Mouse (Mus musculus) testis, adult 2 months (tissue): ENCODE results near the gene Tmem87b. TPM values are rescaled to one million over a fixed set of nuclear protein-coding genes. Genes with fewer than 3 reads are reported as not detected.

Experiments used
- H3K27ac ChIP-seq: fragments of 200-500 bp; 2 replicates; pipeline ENCODE4 v1.5.1; 2012; ENCODE audit warnings: low read depth, low read length; ENCODE audit not compliant: control insufficient read depth, insufficient read depth
- H3K27me3 ChIP-seq: fragments of 200-500 bp; 2 replicates; pipeline ENCODE4 v1.6.1; 2012; ENCODE audit warnings: mild to moderate bottlenecking, low read length, moderate library complexity; ENCODE audit not compliant: control insufficient read depth, insufficient read depth
- H3K36me3 ChIP-seq: fragments of 200-500 bp; 2 replicates; pipeline ENCODE4 v1.6.1; 2012; ENCODE audit warnings: mild to moderate bottlenecking, low read length; ENCODE audit not compliant: control insufficient read depth, insufficient read depth
- H3K4me1 ChIP-seq: fragments of 200-500 bp; 2 replicates; pipeline ENCODE4 v1.6.1; 2012; ENCODE audit warnings: low read length; ENCODE audit not compliant: control insufficient read depth, insufficient read depth
- H3K4me3 ChIP-seq: fragments of 200-500 bp; 2 replicates; pipeline ENCODE4 v1.5.1; 2012; ENCODE audit warnings: low read depth, mild to moderate bottlenecking, low read length, moderate library complexity, mixed read lengths; ENCODE audit not compliant: control insufficient read depth
- CTCF ChIP-seq: fragments of 200-500 bp; IDR thresholded peaks from 2 replicates; pipeline ENCODE4 v1.5.1; 2012; ENCODE audit warnings: low read depth, mild to moderate bottlenecking, inconsistent platforms, low read length, moderate library complexity; ENCODE audit not compliant: control insufficient read depth, insufficient read depth, insufficient replicate concordance
- POLR2A ChIP-seq: fragments of 200-500 bp; IDR thresholded peaks from 2 replicates; pipeline ENCODE4 v1.6.1; 2012; ENCODE audit warnings: low read depth, mild to moderate bottlenecking, inconsistent platforms, low read length, moderate library complexity; ENCODE audit not compliant: control insufficient read depth
- polyA plus RNA-seq: library from polyadenylated mRNA; depleted of rRNA; stranded (reverse); fragments of >200 nt; gene quantifications from 2 replicates; pipeline ENCODE4 v1.2.3, GENCODE M21; 2012; rRNA removed

The Tmem87b gene
- 5.2 and 6.5 TPM in 2 replicates for polyA plus RNA-seq

DNA sequence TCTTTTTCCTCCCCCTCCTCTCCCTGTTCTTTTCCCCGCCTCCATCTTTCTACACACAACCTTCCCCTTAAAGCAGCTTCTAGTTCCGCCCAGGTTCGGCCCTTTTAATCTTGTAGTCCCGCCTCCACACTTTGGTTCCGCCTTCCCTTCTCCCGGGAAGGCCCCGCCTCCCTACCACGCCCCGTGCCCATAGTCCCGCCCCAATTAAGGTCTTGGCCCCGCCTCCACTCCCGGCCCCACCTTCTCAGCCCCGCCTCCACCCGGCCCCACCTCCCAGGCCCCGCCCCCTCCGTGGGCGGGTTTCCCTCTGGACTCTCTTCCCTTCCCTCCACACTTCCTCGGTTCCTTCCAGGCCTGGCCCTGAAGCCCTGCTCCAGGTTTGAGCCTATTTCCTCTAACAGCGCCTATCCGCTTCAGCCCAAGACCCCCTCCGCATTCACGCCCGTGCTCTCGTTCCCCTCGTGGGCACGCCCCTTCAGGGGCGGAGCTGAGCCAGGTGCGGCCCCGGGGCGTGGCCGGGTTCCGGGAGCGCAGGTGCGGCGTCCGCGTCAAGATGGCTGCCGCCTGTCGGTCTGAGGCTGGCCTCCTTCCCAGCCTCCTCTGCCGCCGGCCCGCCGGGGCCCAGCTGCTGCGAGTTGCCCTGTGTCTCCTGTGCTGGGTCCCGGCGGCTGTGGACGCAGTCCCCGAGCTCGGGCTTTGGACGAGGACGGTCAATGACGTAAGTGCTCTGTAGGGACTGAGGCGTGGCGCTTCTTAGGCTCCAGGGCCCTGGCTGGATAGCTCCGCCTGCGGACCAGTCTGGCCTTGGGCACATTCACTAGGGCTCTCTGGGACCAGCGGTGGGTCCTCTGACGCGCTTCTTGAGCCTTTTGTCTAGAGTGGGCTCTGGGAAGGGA is at the start of gene Tmem87b:
Tmem87b (plus strand) TSS at position 333 of the 896 bp plus-strand sequence.
- Histone ChIP-seq H3K27ac (peak within 1 kb of the TSS; percentile 84), H3K4me3 (peak within 1 kb of the TSS; percentile 91), H3K4me1 (peaks cover 2% of the 10 kb centered on the region; the same call in 1 of the 2 replicates), H3K27me3 (no peaks in the 10 kb centered on the region), H3K36me3 (no peaks in the 10 kb centered on the region)
- TF ChIP-seq POLR2A = peak; percentile 92
- no peak for TF ChIP-seq CTCF

DNA sequence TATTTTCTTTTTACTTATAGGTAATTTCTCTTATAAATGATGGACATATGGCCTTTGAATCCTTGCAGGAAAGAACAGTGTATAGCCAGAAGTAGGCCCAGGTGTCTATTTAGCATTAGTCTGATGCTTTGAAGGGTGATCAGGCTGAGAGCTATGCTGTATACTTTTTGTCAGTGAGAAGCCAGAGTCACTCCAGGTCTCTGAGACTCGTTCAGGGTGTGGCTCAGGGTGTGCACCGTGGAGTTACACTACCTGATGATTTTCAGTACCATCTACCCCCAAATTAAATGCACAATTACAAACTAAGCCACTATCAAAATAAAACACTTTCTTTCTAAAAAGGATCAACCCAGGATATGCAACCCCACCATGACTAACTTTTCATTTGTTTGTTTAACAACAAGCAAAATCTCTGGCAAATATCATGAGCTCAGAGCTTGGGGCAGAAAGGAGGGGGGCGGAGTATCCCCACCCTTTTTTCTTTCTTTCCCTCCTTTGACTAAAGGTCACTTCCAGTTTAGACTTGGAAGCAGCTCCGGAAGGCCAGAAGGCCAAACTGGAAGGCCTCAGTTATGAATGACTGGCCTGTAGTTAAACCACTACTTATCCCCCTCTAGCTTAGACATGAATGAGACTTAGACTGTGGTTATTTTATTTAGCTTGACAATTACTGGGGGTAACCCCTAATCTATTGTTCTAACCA is 49.2 kb upstream of the Tmem87b start:
- Histone ChIP-seq H3K4me1 (no peaks in the 10 kb centered on the region), H3K27ac (no peak overlapping the region), H3K4me3 (no peak overlapping the region), H3K27me3 (no peaks in the 10 kb centered on the region), H3K36me3 (no peaks in the 10 kb centered on the region)
- TF ChIP-seq CTCF (no peak), POLR2A (no peak)

DNA sequence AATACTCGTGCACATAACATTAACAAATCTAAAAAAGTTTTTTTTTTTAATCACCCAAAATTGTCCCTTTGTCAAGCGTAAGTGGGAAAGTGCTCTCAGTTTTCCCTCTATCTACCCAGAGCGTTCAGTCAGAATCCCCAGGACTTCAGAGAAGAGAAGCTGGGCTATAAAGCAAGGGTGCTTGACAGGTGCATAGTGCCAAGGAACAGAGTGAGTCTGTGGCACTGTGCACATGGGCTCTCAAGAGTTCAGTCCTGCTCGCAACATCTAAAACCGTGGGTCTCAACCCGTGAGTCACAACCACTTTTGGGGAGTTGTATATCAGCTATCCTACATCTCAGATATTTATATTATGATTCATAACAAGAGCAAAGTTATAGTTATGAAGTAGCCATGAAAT is 47.4 kb upstream of the Tmem87b start:
- no peaks in the 10 kb centered on the region for H3K27me3 ChIP-seq
- no peaks in the 10 kb centered on the region for H3K4me1 ChIP-seq
- TF ChIP-seq POLR2A (no peak), CTCF (no peak)
- no peaks in the 10 kb centered on the region for H3K36me3 ChIP-seq
- no peak overlapping the region for H3K4me3 ChIP-seq
- H3K27ac ChIP-seq = no peak overlapping the region

DNA sequence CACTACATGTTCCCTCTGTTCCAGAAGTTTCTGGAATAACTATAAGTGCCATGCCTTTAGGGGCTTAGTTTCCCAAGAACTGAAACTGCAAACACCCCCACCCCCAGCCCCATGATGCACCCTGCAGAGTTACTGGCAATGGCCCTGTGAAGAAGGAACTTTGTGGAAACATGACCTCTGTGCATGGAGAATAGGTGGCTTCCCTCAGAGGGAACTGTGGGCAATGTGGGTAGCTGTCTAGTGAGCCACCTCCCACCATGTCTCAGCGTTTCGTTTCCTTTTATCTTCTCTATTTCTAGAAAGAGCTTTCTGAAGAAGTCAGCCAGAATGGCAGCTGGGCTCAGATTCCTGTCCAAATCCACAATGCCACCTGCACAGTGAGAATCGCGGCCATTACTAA is 46.9 kb upstream of the Tmem87b start:
- no peak overlapping the region for H3K27ac ChIP-seq
- no peaks in the 10 kb centered on the region for H3K36me3 ChIP-seq
- H3K27me3 ChIP-seq = no peaks in the 10 kb centered on the region
- H3K4me3 ChIP-seq = no peak overlapping the region
- TF ChIP-seq POLR2A = no peak
- no peak for TF ChIP-seq CTCF
- no peaks in the 10 kb centered on the region for H3K4me1 ChIP-seq

DNA sequence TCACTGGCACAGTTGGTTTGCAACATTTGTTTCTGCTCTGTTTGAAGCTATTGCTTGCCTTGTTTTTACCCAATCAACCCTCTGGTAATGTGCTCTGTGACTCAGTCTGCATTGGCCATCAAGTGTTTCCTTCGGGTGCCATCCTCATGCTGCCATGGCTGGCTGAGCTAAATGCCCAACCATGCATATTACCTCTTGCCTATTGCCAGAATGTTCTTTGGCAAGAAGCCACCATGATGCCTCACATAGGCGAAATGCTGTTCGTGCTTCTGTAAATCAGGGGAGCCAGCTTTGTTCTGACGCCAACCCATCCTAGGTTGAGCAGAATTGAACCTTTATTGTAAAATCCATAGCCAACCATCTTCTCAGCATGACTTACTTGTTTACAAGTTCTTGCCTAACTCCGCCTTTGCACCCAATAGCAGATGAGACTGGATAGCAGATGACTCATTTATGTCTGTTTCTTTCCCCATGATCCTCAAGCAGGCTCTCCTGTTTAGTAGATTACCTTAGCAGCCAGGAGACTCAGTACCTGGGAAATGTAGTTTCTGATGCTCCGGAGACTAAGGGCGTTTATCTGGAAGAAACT is 46.1 kb upstream of the Tmem87b start:
- H3K27ac ChIP-seq = no peak overlapping the region
- no peaks in the 10 kb centered on the region for H3K27me3 ChIP-seq
- H3K4me1 ChIP-seq = no peaks in the 10 kb centered on the region
- H3K4me3 ChIP-seq = no peak overlapping the region
- TF ChIP-seq POLR2A (no peak), CTCF (no peak)
- no peaks in the 10 kb centered on the region for H3K36me3 ChIP-seq

DNA sequence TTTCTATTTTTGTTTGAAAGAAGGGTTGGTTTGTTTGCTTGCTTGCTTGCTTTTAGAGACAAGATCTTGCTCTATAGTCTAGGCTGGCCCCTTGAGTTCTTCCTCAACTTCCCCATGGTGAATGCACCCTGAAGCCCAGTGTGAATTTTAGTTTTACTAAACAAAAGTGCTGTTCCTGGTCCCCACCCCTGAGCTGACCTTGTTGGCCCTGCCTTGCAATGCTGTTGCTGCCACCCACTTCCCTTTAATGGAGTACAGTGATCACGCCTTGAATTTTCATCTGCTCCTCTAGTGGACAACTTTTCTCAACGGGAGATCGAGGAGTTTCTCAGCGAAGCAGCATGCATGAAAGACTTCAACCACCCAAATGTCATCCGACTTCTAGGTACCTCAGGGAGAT is 35.7 kb upstream of the Tmem87b start:
- Histone ChIP-seq H3K36me3 (no peaks in the 10 kb centered on the region), H3K27me3 (no peaks in the 10 kb centered on the region), H3K27ac (no peak overlapping the region), H3K4me3 (no peak overlapping the region), H3K4me1 (no peaks in the 10 kb centered on the region)
- TF ChIP-seq POLR2A = no peak
